Mouse (Mus musculus): Measurements from ENCODE around the gene Zfp652.
A peak's percentile ranks its signal among the peaks of the same experiment; 100 is the strongest.
"Not testable (repeated sequence)": the region's sequence is repeated elsewhere in the genome, so short reads cannot be mapped to it uniquely, and the experiment has no call there.

Gene Zfp652

DNA sequence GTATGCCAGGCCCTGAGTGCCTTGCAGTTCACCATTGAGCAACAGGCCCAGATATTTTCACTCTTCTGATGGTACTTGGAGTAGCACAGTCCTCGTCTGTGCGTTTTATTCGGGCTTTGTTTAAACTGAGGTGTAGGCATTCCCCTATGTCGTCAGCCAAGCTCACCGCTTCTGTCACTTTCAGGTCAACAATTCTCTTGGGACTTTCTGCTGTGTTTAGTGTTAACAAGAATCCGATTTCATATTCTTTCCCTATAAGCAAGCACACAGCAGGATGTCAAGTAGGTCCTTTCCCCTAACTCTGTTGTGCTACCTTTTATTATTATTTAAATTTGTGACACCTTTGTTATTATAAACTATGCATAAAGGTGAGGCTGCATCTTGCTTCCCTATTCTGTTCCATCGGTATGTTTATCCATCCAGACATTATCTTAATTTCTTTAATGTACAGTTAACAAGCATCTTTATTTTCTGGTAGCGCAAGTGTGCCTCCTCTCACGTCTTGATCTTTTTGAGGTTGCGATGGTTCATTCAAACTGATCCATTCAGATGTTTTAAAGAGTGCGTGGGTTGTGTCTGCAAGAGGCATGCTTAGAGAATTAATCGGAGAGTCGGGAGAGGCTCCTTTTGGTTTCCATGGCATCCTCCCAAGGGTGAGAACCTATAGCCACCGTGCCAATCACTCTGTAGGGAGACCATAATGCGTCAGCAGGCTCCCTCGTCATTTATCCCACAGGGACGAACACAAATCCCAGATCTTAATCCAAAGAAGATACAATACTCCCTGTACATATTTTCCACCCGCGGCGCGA, 145.4 kb downstream of the Zfp652 start:
- DNase-seq (ENCODE audit: low spot score) = no peak

DNA sequence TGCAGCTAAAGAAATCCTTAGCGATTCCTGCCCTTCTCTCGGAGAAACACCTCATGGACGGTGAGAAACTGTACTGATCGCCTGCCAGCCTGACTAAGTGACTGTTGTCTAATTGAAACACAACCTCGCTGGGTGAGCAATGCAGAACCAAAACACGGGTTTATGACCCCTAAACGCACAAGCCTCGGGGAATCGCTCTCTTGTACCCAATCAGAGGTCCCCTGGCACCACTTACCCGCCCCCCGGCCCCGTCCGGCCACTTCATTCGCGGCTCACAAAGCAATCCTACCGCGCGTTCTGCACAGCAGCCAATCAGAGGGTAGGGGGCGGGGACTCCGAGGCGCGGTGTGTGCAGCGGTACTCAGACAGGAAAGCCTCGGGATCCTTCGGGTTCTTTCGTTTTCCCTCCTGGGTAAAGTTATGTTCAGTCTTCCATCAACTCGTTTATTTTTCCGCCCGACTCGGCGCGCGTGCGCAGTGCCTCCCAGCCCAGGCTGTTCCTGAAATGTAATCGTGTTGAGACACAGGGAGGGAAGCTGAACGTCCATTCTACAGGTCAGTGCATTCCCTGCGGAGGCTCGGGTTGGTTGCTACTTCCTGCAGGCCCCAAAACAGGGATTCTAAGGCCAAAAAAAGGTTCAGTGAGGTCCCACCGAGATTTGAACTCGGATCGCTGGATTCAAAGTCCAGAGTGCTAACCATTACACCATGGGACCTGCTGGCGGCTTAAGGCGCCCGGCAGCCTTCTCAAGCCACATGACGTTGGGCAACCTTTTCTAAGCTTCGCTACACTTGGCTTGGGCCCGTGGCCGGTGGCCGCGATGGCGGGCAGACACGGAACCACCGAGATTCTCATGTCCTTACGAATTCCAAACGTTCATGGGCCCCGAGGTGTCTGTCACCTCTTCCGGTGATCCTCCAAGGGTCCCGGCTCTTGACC, 146.3 kb downstream of the Zfp652 start:
- DNase-seq (ENCODE audit: low spot score) = peak; percentile 94

DNA sequence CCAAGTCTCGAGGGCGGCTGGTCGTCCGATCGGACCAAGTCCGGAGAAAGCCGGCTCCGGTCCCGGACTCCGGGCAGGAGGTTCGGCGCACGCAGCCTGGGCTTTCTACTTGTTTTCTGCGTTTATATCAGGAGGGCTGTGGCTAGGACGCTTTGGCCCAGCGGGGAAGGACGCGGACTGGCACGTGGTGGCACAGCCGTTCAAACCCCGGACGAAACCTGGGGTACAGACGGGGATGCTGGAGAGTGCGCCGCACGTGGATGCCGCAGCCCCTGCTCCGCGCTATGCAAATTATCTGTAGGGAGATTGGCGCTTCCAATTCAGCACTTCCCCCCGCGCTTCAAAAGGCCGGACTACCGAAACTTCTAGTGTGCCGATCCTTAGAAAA, 147.0 kb downstream of the Zfp652 start:
- DNase-seq (ENCODE audit: low spot score) = peak; percentile 87

DNA sequence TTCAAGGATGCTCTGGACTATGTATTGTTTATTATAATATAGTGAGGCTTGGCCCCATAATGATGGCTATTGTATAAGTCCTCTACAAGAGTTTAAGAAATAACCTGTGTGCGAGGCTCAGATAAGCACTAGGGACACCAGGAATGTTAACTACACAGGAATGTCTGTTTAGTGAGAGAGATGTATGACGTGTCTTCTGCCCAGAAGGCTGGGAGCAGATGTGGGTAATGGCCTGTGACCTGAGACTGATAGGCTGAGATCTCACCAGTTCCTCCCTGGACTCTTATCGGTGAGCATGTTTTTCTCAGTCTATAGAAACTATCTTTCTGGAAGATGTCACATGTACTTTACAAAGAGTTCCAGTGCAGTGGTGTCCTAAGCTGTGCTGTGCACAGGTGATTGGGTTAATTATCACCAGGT, 147.6 kb downstream of the Zfp652 start:
- peak; percentile 60 for DNase-seq (ENCODE audit: low spot score)

DNA sequence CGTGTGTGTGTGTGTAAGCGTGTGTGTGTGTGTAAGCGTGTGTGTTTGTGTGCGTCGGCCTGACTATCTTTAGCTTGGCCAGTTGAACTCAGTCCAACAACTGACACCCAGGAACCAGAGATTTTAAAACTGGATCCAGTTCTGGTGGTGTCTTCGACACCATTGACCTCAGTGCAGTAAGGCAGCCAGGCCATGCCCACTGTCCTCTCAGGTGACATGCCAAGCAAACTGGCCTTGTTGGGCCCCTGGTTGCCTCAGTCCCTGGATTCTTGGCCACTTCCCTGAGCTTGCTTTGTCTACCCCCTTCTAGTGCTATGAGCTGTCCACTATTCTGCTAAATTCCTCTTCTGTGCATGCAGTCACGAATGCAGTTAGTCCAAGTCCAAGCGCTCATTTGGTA, 148.9 kb downstream of the Zfp652 start:
- DNase-seq (ENCODE audit: low spot score) = no peak

DNA sequence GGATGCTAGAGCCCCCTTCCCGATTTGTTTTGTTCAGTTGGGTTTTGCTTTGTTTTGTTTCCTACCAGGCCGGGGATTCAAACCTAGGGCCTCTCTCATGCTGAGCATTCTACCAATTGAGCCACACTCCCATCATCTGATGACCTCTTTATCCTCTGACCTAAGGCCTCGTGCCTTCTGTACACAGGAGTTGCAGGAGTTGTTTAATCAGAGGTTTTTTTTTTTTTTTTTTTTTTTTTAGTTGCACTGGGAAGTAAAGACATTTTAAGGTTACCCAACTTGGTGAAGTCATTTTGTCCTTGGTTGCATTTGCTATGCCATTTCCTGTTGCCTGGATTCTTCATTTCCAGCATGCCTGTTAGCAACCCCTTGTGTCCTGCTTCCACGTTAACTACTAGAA, 157.0 kb downstream of the Zfp652 start:
- no peak for DNase-seq (ENCODE audit: low spot score)

DNA sequence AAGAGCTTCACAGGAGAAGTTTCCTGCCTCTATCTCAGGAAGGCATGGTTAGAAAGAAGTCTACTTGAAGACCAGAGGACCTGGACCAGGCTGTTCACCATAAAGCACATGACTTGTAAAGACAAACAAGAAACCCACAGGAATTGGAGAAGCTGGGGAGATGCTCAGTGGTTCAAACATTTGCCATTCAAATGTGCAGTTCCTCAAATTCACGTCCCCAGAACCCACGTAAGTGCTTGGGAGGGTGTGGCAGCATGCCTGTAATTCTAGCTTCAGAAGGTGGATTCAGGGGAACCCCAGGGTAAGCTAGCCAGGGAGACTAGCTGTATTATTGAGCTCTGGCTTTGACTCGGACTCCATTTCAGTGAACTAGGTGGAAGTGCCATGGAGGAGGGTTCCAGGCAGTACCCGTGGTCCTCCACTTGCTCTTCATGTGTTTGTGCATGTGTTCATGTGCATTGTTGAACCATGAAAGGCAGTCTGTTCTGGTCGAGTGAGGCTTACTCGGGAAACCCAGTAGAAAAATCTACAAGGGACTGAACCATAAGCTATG, 157.5 kb downstream of the Zfp652 start:
- no peak for DNase-seq (ENCODE audit: low spot score)

DNA sequence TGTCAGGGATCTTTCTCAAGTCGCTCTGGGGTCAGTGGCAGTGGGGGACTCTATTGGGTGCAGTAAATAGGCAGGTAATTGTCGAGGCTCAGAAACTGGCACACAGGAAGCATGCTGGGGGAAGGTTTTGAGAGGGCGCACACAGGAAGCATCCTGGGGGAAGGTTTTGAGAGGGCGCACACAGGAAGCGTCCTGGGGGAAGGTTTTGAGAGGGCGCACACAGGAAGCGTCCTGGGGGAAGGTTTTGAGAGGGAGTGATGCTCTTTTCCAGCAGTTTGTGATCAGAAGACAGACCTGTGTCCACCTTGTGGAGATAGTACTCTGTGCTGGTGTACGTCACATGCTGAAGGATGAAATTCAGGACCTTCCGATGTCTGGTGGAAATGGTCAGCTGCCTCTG, 163.3 kb downstream of the Zfp652 start:
- peak; percentile 8 for DNase-seq (ENCODE audit: low spot score)

DNA sequence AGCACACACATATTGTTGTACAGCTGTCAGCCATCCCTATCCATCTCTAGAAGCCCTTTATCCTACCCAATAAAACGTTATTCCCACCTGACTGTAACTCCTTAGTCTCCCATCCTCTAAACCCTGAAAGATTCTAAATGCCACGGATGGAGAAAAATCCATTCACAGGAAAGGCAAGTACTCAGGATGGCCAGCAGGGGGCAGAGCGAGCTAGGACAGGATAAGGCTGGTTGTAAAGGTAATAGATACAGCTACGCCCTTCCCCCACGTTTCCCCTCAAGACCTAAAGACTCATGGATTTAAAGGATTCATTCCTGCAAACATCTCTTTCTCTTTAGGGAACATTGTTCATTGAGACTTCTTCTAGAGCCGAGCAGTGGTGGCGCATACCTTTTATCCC, 163.8 kb downstream of the Zfp652 start:
- peak; percentile 87 for DNase-seq (ENCODE audit: low spot score)

DNA sequence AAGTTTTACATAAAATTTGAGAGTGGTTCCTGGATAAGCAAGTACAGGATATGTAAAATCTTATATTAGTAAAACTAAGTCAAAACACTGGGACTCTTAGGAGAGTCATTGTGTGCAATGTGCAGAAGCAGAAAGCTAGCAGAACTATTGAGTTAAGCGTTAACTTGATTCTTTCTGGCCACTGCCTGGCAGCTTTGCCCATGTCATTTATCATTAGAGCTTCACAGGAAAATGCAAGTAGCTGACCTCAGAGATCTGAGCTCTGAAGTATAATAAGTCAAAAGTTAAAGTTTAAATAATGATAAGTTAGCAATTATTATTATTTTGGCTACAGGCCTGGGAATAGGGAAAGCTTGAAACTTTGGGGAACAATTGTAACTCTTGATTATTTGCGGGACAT, 167.4 kb downstream of the Zfp652 start:
- not testable (repeated sequence) for DNase-seq (ENCODE audit: low spot score)

All from embryo, embryonic 10 days (tissue).